Mouse (Mus musculus): ENCODE results near the gene Gm21860.
"Not testable (repeated sequence)": the region's sequence is repeated elsewhere in the genome, so short reads cannot be mapped to it uniquely, and the experiment has no call there.

DNA sequence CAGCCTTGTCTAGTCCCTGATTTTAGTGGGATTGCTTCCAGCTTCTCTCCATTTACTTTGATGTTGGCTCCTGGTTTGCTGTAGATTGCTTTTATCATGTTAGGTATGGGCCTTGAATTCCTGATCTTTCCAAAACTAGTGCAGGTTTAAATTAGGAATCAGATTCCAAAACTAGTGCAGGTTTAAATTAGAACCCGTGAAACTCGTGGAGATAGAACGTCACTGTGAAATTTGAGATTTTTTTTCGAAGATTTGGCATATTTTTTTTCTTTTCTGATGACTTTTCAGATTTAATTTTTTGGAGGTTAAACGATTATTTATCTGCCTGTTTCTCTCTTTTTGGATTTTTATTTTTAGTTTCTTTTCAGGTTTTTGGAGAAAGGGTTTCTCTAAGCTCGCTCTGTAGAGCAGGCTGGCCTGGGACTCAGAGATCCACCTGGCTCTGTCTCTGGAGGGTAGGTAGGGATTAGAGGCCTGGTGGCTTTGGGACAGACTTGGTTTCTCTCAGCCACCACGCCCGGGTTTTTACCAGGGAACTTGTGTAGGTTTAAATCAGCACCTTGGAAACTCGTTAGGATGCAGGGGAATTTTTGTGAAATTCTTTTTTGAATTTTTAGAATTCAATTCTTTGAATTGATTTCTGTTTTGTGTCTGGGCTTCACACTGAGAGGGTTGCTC, 20.8 kb downstream of the Gm21860 start:
- TF ChIP-seq POLR2A (IDR thresholded peaks at IDR 0.05; ENCODE audit: borderline replicate concordance, low read depth, low read length); CTCF (IDR thresholded peaks at IDR 0.05; ENCODE audit: low read depth, low read length): not testable (repeated sequence)

Measured in bone marrow macrophage, adult 2 months (primary cell).